Mouse (Mus musculus) cerebellum, adult 2 months (tissue): Measurements from ENCODE around the gene Baz1a.

Source experiments
- CTCF ChIP-seq: fragments of 200-500 bp; IDR thresholded peaks from 2 replicates; pipeline ENCODE4 v1.5.1; 2011; ENCODE audit warnings: low read depth, mild to moderate bottlenecking, control low read depth, low read length, moderate library complexity, borderline replicate concordance; ENCODE audit not compliant: insufficient read depth
- POLR2A ChIP-seq: fragments of 200-500 bp; IDR thresholded peaks from 2 replicates; pipeline ENCODE4 v1.6.1; 2011; ENCODE audit warnings: low read length, control low read depth, borderline replicate concordance; ENCODE audit not compliant: insufficient read depth

DNA sequence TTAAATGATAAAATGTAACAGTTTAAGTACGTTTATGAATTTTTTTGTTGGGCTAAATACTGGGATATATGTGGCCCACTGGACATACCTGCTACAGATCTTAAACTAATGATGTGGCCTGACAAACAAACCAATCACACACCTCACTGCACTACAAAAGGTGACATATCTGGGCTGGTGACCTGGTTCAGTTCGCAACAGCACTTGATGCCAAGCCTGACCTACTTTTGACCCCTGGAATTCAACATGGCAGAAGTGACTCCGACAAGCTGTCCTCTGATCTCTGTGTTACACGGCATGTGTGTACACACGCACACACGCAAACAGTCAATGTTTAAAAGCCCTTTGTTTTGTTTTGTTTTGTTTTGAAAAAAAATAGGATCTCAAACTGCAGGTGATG, 68.0 kb downstream of the Baz1a start:
- TF ChIP-seq CTCF (no peak), POLR2A (no peak)
